Mouse (Mus musculus): ENCODE measurements at regions not wholly inside any gene's neighbourhood (a gene's known extent, or its start where the extent isn't known, plus 50 kb on each side); places are given as distances from the start of the nearest gene placed in this dataset.
"Not testable (repeated sequence)": the region's sequence is repeated elsewhere in the genome, so short reads cannot be mapped to it uniquely, and the experiment has no call there.

GRCm38 (mm10) chr1:7671566-7671965 is 2863.9 kb downstream of the Gm37988 start:
- no peak for DNase-seq

- not testable (repeated sequence) for DNase-seq
These were observed 2901.5 kb downstream of the Gm37988 start for GRCm38 (mm10) chr1:7709206-7709605.

GRCm38 (mm10) chr1:7732725-7733124 is 2925.0 kb downstream of the Gm37988 start:
- no peak for DNase-seq

- DNase-seq: no peak
These were observed 2929.6 kb downstream of the Gm37988 start for GRCm38 (mm10) chr1:7737331-7737730.

- no peak for DNase-seq
These were observed 2938.2 kb downstream of the Gm37988 start for GRCm38 (mm10) chr1:7745887-7746286.

GRCm38 (mm10) chr1:7776720-7777119 is 2969.0 kb downstream of the Gm37988 start:
- no peak for DNase-seq

GRCm38 (mm10) chr1:7777191-7778044 is 2969.7 kb downstream of the Gm37988 start:
- DNase-seq: peak; percentile 9

- DNase-seq: not testable (repeated sequence)
These were observed 2970.4 kb downstream of the Gm37988 start for GRCm38 (mm10) chr1:7778045-7778565.

GRCm38 (mm10) chr1:7778657-7779056 is 2971.0 kb downstream of the Gm37988 start:
- no peak for DNase-seq

- DNase-seq: no peak
These were observed 3016.3 kb downstream of the Gm37988 start for GRCm38 (mm10) chr1:7823969-7824368.

Data from kidney, postnatal 10 days (tissue).